Mouse (Mus musculus): Measurements from ENCODE around the gene Usp46.

Usp46 gene

DNA sequence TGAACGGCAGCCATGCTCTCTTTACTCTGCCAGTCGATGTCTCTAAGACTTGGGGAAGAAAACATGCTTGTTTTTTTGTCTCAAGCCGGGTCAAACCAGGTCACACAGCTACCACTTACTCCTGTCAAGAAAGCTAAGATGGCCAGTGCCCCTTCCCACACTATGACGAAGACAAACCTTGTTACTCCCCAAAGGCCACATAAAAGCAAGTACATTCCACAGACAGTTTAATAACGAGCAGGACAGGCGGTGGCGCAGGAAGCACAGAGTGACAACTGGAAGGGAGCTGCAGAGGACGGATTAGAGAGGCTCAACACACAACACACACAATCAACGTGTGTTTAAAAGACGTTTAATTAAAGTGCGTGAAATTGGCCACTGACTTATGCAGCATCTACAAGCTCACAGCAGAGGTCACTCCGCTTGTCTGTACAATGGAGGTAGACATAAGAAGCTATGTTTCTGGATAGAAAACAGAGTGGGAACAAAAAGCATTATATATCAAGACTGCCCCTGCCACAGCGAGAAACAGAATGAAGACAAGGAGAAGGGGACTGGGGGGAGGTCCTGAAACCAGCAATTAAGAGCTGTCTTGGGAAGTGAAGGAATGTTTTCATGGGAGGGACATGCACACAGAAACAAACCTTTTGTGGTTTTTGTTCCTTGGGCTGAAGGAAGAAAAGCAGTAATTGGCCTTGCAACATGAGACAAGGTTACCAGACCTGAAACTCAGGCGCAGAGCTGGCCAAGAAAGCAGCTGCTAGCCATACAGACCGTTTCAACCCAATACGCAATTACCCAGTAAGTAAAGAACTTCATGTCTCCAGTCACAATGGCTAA is 117.2 kb downstream of the Usp46 start:
- peak; percentile 28 for DNase-seq

All from kidney, postnatal 14 days (tissue).